Mouse (Mus musculus) cerebellum, adult 2 months (tissue): ENCODE results near the gene C2cd4d. TPM values are rescaled to one million over a fixed set of nuclear protein-coding genes. Genes with fewer than 3 reads are reported as not detected.

Experiments
- DNase-seq, 2 experiments: peaks; one replicate each; pipeline ENCODE4 v3.0.0; 2021
- H3K27ac ChIP-seq: fragments of 200-500 bp; 2 replicates; pipeline ENCODE4 v1.5.1; 2012; ENCODE audit warnings: low read length, control low read depth, inconsistent platforms; ENCODE audit not compliant: insufficient read depth
- H3K27me3 ChIP-seq: fragments of 200-500 bp; 2 replicates; pipeline ENCODE4 v1.6.1; 2012; ENCODE audit warnings: inconsistent platforms, mild to moderate bottlenecking, low read length, moderate library complexity; ENCODE audit not compliant: control insufficient read depth, insufficient read depth
- H3K4me1 ChIP-seq: fragments of 200-500 bp; 2 replicates; pipeline ENCODE4 v1.6.1; 2011; ENCODE audit warnings: low read length; ENCODE audit not compliant: control insufficient read depth, insufficient read depth
- H3K4me3 ChIP-seq: fragments of 200-500 bp; replicated peaks from 2 replicates; pipeline ENCODE3; 2011; ENCODE audit warnings: mild to moderate bottlenecking, low read depth, low read length, control low read depth; ENCODE audit not compliant: insufficient read depth
- CTCF ChIP-seq: fragments of 200-500 bp; IDR thresholded peaks from 2 replicates; pipeline ENCODE4 v1.5.1; 2011; ENCODE audit warnings: low read depth, mild to moderate bottlenecking, control low read depth, low read length, moderate library complexity, borderline replicate concordance; ENCODE audit not compliant: insufficient read depth
- POLR2A ChIP-seq: fragments of 200-500 bp; IDR thresholded peaks from 2 replicates; pipeline ENCODE4 v1.6.1; 2011; ENCODE audit warnings: low read length, control low read depth, borderline replicate concordance; ENCODE audit not compliant: insufficient read depth
- WGBS: fragments of 180-500 bp; shearing (Covaris S2); methylation state at CpG from one replicate; pipeline ENCODE4 v1.1.7; 2018; 5-methylcytosine and 5-hydroxymethylcytosine counted together
- polyA plus RNA-seq: library from polyadenylated mRNA; depleted of rRNA; stranded (reverse); fragments of >200 nt; gene quantifications from 2 replicates; pipeline ENCODE4 v1.2.3, GENCODE M21; 2012

The C2cd4d gene
- polyA plus RNA-seq, 1 experiment = 3.7 TPM

- DNase-seq = no peak
- WGBS = 48% methylated on average over 9 of the region's 9 CpGs
Measured at GRCm38 (mm10) chr3:94379831-94380510, 17.7 kb downstream of the C2cd4d start.

DNA sequence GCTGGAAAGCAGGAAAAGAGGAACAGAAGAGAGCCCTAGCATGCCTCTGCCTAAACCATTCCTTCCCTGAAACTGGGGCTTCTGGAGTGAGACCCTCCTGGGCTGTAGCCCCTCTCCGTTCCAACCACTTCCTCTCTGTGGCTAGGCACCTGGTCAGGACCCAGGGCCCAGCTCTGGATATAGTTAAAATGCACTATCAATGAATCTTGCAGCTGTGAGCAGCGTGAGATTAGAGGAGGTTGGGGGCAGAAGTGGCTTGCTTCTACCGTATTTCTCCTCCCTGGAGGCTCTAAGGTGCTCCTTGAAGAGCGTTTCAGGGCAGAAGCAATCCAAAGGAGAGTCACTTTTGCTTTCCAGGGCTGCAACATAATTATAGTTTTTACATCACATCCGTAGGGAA lies 20.1 kb downstream of the C2cd4d start:
- no peak for TF ChIP-seq POLR2A
- no peak for TF ChIP-seq CTCF
- 77% methylated on average over 5 of the region's 5 CpGs for WGBS
- H3K27me3 ChIP-seq = no peaks in the 10 kb centered on the region
- H3K4me1 ChIP-seq = no peaks in the 10 kb centered on the region
- no peak overlapping the region for H3K27ac ChIP-seq
- no peak for DNase-seq
- no peak overlapping the region for H3K4me3 ChIP-seq

More at GRCm38 (mm10) chr3:94379831-94380510, 17.7 kb downstream of the C2cd4d start:
- H3K27me3 ChIP-seq = no peaks in the 10 kb centered on the region
- TF ChIP-seq CTCF (no peak), POLR2A (no peak)
- no peaks in the 10 kb centered on the region for H3K4me1 ChIP-seq
- no peak overlapping the region for H3K27ac ChIP-seq
- no peak overlapping the region for H3K4me3 ChIP-seq

DNA sequence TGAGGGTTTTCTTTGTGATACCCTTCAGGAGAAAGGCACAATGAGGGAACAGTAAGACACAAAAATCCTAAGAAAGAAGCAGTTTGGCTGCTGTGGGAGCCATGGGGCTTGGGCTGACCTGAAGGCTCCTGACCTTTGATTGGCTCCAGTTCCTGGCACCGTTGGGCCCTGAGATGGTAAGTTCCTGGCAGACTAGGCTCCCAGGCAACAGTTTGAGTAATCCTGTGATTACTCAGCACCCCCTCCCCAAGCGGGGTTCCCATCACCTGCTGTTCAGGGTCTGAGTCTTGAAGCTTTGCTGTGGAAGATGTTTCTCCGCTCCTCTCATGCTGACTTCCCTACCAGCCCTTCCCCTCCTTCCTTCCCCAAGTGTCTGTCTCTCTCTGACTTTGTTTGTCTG lies 21.2 kb downstream of the C2cd4d start:
- DNase-seq = no peak
- H3K4me3 ChIP-seq = no peak overlapping the region
- H3K27me3 ChIP-seq = no peaks in the 10 kb centered on the region
- no peak overlapping the region for H3K27ac ChIP-seq
- TF ChIP-seq POLR2A (no peak), CTCF (no peak)
- WGBS = 29% methylated on average over 3 of the region's 3 CpGs
- H3K4me1 ChIP-seq = no peaks in the 10 kb centered on the region

DNA sequence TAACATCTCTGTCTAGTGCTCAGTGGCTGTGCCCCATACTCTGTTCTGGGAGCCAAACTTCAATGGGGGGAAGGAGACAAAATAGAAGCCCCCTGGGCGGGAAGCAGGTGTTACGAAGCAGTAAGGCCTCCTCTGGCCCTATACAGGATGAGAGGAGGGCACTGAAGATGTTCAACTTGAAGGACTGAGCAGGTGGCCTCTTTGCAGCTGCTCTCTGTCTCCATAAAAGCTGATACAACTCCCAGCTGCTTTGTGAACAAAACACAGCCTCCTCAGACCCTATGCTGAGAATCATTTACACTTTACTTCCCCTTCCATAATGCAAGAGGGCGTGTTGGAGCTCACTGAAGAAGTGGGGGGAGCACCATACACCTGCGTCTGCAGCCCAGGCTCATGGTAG lies 24.4 kb downstream of the C2cd4d start:
- 54% methylated on average over 4 of the region's 4 CpGs for WGBS
- Histone ChIP-seq H3K4me1 (no peaks in the 10 kb centered on the region), H3K27me3 (no peaks in the 10 kb centered on the region), H3K27ac (no peak overlapping the region), H3K4me3 (no peak overlapping the region)
- no peak for TF ChIP-seq CTCF
- TF ChIP-seq POLR2A = no peak
- no peak for DNase-seq

DNA sequence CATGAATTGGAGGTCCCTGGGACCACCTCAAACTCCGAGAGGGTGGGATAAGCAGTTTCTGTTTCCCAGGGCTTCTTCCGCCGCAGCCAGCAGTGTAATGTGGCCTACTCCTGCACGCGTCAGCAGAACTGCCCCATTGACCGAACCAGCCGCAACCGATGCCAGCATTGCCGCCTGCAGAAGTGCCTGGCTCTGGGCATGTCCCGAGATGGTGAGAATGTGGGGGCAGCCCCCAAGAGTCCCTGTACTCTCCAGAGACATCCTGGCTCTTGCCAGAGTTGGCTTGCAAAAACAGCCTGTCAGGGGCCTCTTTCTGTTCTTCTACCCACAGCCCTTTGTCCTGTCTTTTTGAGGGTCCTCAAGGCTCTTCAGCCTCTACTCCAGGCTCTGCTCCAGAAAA lies 25.2 kb downstream of the C2cd4d start:
- no peaks in the 10 kb centered on the region for H3K27me3 ChIP-seq
- 85% methylated on average over 10 of the region's 10 CpGs for WGBS
- H3K27ac ChIP-seq = no peak overlapping the region
- H3K4me1 ChIP-seq = no peaks in the 10 kb centered on the region
- TF ChIP-seq CTCF (no peak), POLR2A (no peak)
- no peak for DNase-seq
- H3K4me3 ChIP-seq = no peak overlapping the region

GRCm38 (mm10) chr3:94388047-94388446 lies 25.8 kb downstream of the C2cd4d start:
- TF ChIP-seq CTCF (no peak), POLR2A (no peak)
- Histone ChIP-seq H3K27me3 (no peaks in the 10 kb centered on the region), H3K4me1 (no peaks in the 10 kb centered on the region), H3K4me3 (no peak overlapping the region), H3K27ac (no peak overlapping the region)
- no peak for DNase-seq
- WGBS = 80% methylated on average over 5 of the region's 5 CpGs

- no peaks in the 10 kb centered on the region for H3K27me3 ChIP-seq
- 95% methylated on average over 16 of the region's 16 CpGs for WGBS
- H3K27ac ChIP-seq = no peak overlapping the region
- H3K4me3 ChIP-seq = no peak overlapping the region
- H3K4me1 ChIP-seq = no peaks in the 10 kb centered on the region
- no peak for DNase-seq
- TF ChIP-seq CTCF (no peak), POLR2A (no peak)
Measured at GRCm38 (mm10) chr3:94389420-94389819, 27.2 kb downstream of the C2cd4d start.

DNA sequence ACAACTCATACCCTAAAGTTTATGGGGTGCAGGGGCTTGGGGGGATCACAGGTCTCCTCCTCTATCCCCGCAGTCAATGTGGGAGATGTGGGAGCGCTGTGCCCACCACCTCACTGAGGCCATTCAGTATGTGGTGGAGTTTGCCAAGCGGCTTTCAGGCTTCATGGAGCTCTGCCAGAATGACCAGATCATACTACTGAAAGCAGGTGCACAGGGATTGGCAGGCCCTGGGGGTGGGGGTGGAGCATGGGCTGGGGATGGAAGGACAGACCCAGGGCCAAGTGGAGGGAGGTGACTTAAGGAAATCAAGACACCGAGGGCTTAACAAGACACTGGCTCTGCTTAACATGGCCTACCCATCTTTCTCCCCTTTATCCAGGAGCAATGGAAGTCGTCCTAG lies 28.8 kb downstream of the C2cd4d start:
- 26% methylated on average over 5 of the region's 5 CpGs for WGBS
- no peak for DNase-seq

More for the DNA sequence above, 28.8 kb downstream of the C2cd4d start:
- TF ChIP-seq POLR2A = no peak
- H3K4me3 ChIP-seq = no peak overlapping the region
- no peak overlapping the region for H3K27ac ChIP-seq
- H3K4me1 ChIP-seq = no peaks in the 10 kb centered on the region
- H3K27me3 ChIP-seq = no peaks in the 10 kb centered on the region
